Mouse (Mus musculus) gastrocnemius, postnatal 25 days (tissue): Measurements from ENCODE around the gene Ipo13. TPM values are rescaled to one million over a fixed set of nuclear protein-coding genes. Genes with fewer than 3 reads are reported as not detected.

ENCODE experiments used
- total RNA-seq, 2 experiments: library from RNA; stranded (reverse); gene quantifications; 1 replicate in 1 of 2; 2 replicates in 1 of 2; pipeline ENCODE4 v1.2.3; 2021

The Ipo13 gene
- total RNA-seq, 2 experiments from 2014 or later = 218 TPM

Other genes starting within 250 kb of the Ipo13 start
- 10 to 100 TPM; 14.5 to 15.1 TPM for gene Dmap1, start 232.7 kb downstream of the Ipo13 start, total RNA-seq
- not detected for gene Gm12845, start 190.6 kb downstream of the Ipo13 start, total RNA-seq
- not detected for gene Klf17, start 149.4 kb downstream of the Ipo13 start, total RNA-seq
- gene Slc6a9, start 80.5 kb downstream of the Ipo13 start, total RNA-seq = 1 to 10 TPM; 5.0 to 6.8 TPM
- gene Ccdc24, start 42.4 kb downstream of the Ipo13 start, total RNA-seq = not detected
- gene B4galt2, start 31.5 kb downstream of the Ipo13 start, total RNA-seq = 1 to 10 TPM; 2.6 to 3.5 TPM
- 10 to 100 TPM; 72.1 to 75.9 TPM for gene Atp6v0b, start 27.7 kb downstream of the Ipo13 start, total RNA-seq
- gene Dph2, start 23.0 kb downstream of the Ipo13 start, total RNA-seq = 1 to 10 TPM; 3.3 to 3.4 TPM
- under 1 TPM; 0.18 to 0.48 TPM for gene Artn, start 14.8 kb upstream of the Ipo13 start, total RNA-seq
- 10 to 100 TPM; 65.8 to 74.1 TPM for gene St3gal3, start 219.9 kb upstream of the Ipo13 start, total RNA-seq